Mouse (Mus musculus) ES-Bruce4 (cell line): ENCODE measurements around the gene Itga9.

Experiments used
- CTCF ChIP-seq: IDR thresholded peaks from one replicate; pipeline ENCODE4 v1.8.1; 2011; ENCODE audit warnings: low read depth, low read length
- EP300 ChIP-seq: IDR thresholded peaks from 2 replicates; pipeline ENCODE4 v1.6.1; 2011; ENCODE audit warnings: low read depth, low read length; ENCODE audit not compliant: insufficient read depth
- POLR2A ChIP-seq: IDR thresholded peaks from one replicate; pipeline ENCODE4 v1.8.1; 2011; ENCODE audit warnings: low read length; ENCODE audit not compliant: insufficient read depth

GRCm38 (mm10) chr9:118731650-118732049 lies 125.2 kb downstream of the Itga9 start:
- TF ChIP-seq CTCF = no peak
- TF ChIP-seq POLR2A = no peak
- TF ChIP-seq EP300 = no peak
